Mouse (Mus musculus) left cerebral cortex, postnatal 14 days (tissue): ENCODE results near the gene Tma7. TPM values are rescaled to one million over a fixed set of nuclear protein-coding genes. Genes with fewer than 3 reads are reported as not detected.

Source experiments
- DNase-seq, 2 experiments: peaks; one replicate each; pipeline ENCODE4 v3.0.0; 2021 to 2022; ENCODE audit warnings: low spot score in 2 of 2, mixed read lengths in 1 of 2
- intact Hi-C: fragments of 180-260 bp; cut with DNase I; formaldehyde crosslinking; loops from one replicate; pipeline ENCODE4 v1.15.1; 2025
- total RNA-seq, 2 experiments: library from RNA; stranded (reverse); gene quantifications; 2 replicates each; pipeline ENCODE4 v1.2.3; 2021

Gene Tma7
- total RNA-seq, 2 experiments from 2014 or later = 368 to 387 TPM

- no peak for DNase-seq
- intact Hi-C loops = no loop called here
These were observed 29.7 kb downstream of the Tma7 start for GRCm38 (mm10) chr9:109052490-109053260.

GRCm38 (mm10) chr9:109051651-109052489, 30.5 kb downstream of the Tma7 start:
- intact Hi-C loops = no loop called here
- no peak for DNase-seq

- intact Hi-C loops = no loop called here
- no peak for DNase-seq
These were observed 31.3 kb downstream of the Tma7 start for GRCm38 (mm10) chr9:109051011-109051501.

- intact Hi-C loops = no loop called here
- no peak for DNase-seq
These were observed 31.8 kb downstream of the Tma7 start for GRCm38 (mm10) chr9:109050674-109050997.

GRCm38 (mm10) chr9:109049996-109050673, 32.3 kb downstream of the Tma7 start:
- DNase-seq = no peak
- intact Hi-C loops = no loop called here

- intact Hi-C loops = no loop called here
These were observed 33.1 kb downstream of the Tma7 start for GRCm38 (mm10) chr9:109049316-109049715.

GRCm38 (mm10) chr9:109046306-109046705, 36.1 kb downstream of the Tma7 start:
- intact Hi-C loops = no loop called here
- DNase-seq = peak in 1 of 2 experiments; percentile 39

More at GRCm38 (mm10) chr9:109049316-109049715, 33.1 kb downstream of the Tma7 start:
- DNase-seq = no peak

GRCm38 (mm10) chr9:109041351-109041750, 41.0 kb downstream of the Tma7 start:
- intact Hi-C loops = no loop called here
- DNase-seq = no peak

GRCm38 (mm10) chr9:109040906-109041305, 41.5 kb downstream of the Tma7 start:
- intact Hi-C loops = no loop called here
- DNase-seq = no peak

- DNase-seq = no peak
- intact Hi-C loops = no loop called here
These were observed 42.2 kb downstream of the Tma7 start for GRCm38 (mm10) chr9:109040216-109040615.

GRCm38 (mm10) chr9:109039681-109040080, 42.7 kb downstream of the Tma7 start:
- no peak for DNase-seq
- intact Hi-C loops = no loop called here

- no peak for DNase-seq
- intact Hi-C loops = no loop called here
These were observed 43.5 kb downstream of the Tma7 start for GRCm38 (mm10) chr9:109038901-109039364.

GRCm38 (mm10) chr9:109038086-109038895, 44.1 kb downstream of the Tma7 start, which contains the start of gene Shisa5:
TSS of gene Shisa5 (plus strand) at chr9:109038565.
- intact Hi-C loops = no loop called here
- peak in 1 of 2 experiments; percentile 25 for DNase-seq

- intact Hi-C loops = no loop called here
- no peak for DNase-seq
These were observed 50.0 kb downstream of the Tma7 start for GRCm38 (mm10) chr9:109032435-109032834.

GRCm38 (mm10) chr9:109031686-109032085, 50.7 kb downstream of the Tma7 start:
- intact Hi-C loops = no loop called here
- no peak for DNase-seq

- DNase-seq = no peak
- intact Hi-C loops = no loop called here
These were observed 51.4 kb downstream of the Tma7 start for GRCm38 (mm10) chr9:109031001-109031400.

GRCm38 (mm10) chr9:109030312-109030711, 52.1 kb downstream of the Tma7 start:
- intact Hi-C loops = no loop called here
- DNase-seq = no peak

GRCm38 (mm10) chr9:109028919-109029318, 53.5 kb downstream of the Tma7 start:
- DNase-seq = no peak
- intact Hi-C loops = no loop called here

GRCm38 (mm10) chr9:109028421-109028820, 54.0 kb downstream of the Tma7 start:
- DNase-seq = no peak
- intact Hi-C loops = no loop called here
